Mouse (Mus musculus): ENCODE results near the gene Fxyd2.

Fxyd2 gene

DNA sequence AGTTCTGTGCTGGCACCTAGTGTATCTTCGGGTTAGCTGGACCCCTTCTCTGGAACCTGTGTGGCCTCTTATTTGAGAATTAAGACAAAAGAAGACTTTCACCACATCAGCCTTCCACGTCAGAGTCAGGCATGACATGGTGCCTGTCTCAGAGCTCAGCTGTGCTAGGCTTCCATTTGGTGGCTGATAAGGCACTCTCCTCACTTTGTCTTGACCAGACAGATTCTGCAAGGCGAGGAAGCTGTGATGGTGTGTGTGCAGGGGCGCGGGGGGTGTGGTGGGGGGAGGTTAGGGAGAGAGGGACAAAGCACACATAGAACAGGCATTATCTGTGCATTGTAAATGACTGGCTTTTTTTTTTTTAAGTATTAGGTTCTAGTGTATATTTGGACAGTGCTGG lies 29.9 kb downstream of the Fxyd2 start:
- no peak for DNase-seq (ENCODE audit: low spot score)

DNA sequence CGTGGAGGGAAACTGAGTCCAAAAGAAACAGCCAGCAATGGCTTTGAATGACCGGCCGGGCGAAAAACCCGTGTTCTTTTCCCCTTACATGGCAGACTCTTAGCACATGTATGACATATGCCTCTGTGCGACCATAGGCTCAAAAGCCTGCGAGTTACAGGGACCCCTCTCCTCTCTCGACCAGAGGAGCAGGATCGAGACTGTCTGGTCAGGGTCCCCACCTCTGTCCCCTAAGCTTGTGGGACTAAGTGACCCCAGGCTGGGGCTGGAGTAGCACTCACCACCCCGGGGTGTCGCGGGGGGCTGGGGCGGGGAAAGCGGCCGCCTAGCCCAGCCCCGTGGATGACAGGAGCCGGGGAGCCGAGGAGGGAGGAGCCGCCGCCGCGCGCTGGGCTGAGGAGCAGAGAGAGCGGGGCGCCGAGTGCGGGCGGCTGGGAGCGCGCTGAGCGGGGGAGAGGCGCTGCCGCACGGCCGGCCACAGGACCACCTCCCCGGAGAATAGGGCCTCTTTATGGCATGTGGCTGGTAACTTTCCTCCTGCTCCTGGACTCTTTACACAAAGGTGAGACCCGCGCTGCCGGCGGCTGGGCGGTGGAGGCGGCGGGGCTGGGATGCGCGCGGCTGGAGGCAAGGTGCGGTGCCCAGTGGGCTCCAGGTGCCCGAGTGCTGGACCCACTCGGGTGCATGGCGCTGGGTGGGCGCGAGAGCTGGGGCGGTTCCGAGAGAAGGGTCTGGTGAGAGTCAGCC lies 30.7 kb downstream of the Fxyd2 start:
- DNase-seq (ENCODE audit: low spot score): no peak

DNA sequence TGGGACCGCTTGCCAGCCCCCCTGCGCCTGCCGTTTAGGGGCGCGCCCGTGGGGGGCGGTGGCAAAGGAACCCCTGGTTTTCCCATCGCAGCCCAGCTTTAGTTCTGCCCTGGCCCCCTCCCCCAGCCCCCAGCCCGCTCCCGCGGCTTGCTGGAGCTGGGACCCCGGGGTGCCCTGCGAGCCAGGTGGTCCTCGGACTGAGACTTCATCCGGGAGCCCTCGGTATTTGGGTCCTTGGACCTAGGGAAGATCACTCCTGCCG lies 31.2 kb downstream of the Fxyd2 start:
- no peak for DNase-seq (ENCODE audit: low spot score)

- DNase-seq (ENCODE audit: low spot score): no peak
Observed at GRCm38 (mm10) chr9:45431150-45431549, 31.7 kb downstream of the Fxyd2 start.

- DNase-seq (ENCODE audit: low spot score): no peak
Observed at GRCm38 (mm10) chr9:45432639-45433038, 33.2 kb downstream of the Fxyd2 start.

DNA sequence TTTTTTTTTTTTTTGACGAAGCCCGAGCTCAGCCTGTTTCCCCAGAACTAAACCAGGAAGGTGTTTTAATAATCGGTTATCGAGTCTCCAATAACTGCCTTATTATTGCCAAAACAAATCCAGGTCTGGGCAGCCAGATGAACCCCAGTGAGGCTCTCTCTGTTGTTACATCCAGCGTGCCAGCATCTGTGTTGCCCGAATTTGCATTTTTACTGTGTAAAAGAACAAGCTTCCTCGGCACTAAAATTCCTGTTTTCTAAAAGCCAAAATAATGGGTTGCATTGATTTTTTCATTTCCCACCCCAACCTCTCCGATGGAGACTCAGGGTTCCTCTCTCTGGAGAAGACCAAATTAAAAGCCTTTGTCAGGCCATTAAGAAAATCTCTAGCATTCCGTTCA lies 33.6 kb downstream of the Fxyd2 start:
- DNase-seq (ENCODE audit: low spot score): no peak

GRCm38 (mm10) chr9:45434171-45434570 lies 34.7 kb downstream of the Fxyd2 start:
- no peak for DNase-seq (ENCODE audit: low spot score)

GRCm38 (mm10) chr9:45439025-45439424 lies 39.6 kb downstream of the Fxyd2 start:
- DNase-seq (ENCODE audit: low spot score): no peak

DNA sequence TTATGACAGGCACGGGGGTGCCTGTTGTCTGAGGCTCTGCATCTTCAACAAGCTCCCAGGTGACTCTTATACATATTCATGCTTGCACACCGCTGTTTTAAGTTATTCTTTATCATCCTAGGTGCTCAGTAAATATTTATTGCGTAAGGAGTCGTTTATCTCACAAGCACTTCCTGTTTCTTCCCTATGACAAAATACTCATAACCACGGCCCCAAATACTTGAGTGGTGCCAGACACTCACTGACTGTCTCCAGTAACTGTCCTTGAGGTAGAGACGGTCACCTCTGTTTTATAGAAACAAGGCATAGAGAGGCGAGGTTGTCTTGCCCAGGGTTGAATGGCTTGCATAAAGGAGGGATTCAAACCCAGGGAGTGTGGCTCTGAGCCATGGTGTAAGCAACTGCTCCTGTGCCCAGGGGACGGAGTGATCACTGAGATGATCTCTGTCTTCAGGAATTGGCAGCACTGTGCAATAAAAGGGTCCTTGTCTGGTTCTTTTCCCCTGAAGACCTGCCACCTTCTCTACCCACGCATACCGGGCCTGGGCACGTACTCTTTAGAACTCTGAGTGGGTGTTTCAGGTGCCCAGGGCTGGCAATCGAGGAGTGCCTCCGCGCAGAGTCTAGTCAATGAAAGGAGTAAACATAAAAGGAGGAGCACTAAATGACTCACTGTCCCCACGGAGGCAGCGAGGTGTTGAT lies 40.8 kb downstream of the Fxyd2 start:
- no peak for DNase-seq (ENCODE audit: low spot score)

- no peak for DNase-seq (ENCODE audit: low spot score)
Observed at GRCm38 (mm10) chr9:45444251-45444798, 44.9 kb downstream of the Fxyd2 start.

DNA sequence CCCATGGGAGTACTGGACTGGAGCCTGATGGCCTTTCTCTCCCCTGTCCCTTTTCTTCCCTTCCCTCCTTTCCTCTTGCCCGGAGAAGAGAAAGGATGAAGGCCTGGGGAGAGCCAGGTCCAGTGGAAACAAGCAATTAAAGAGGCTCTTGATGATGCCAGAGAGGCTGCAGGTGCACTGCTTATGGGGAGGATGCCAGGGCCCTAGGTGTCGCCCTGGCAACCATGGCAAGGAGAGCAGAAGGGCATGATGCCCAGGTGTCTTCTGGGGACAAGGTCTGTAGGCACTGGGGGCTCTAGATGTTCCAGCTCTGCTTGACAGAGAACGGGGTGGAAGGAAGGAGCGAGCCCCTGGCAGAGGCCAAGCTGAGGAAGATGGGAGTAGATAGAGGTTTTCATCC lies 50.2 kb downstream of the Fxyd2 start:
- DNase-seq (ENCODE audit: low spot score): no peak

DNA sequence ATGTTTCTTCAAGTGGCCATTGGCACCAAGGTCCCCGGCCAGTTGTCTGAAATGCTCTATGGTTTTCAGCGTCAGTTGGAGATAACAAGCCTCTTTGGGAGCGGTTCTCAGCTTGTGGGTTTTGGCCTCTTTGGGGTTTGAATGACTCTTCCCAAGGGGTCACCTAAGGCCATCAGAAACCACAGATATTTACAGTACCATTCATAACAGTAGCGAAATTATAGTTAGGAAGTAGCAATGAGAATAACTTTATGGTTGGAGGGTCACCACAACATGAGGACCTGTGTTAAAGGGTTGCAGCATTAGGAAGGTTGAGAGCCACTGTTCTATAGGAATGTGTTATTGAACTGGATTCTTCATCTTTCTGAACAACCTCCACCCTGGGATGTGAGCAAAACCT lies 51.9 kb downstream of the Fxyd2 start:
- DNase-seq (ENCODE audit: low spot score): no peak

- no peak for DNase-seq (ENCODE audit: low spot score)
Observed at GRCm38 (mm10) chr9:45454032-45454431, 54.6 kb downstream of the Fxyd2 start.

GRCm38 (mm10) chr9:45454889-45455610 lies 55.6 kb downstream of the Fxyd2 start:
- no peak for DNase-seq (ENCODE audit: low spot score)

DNA sequence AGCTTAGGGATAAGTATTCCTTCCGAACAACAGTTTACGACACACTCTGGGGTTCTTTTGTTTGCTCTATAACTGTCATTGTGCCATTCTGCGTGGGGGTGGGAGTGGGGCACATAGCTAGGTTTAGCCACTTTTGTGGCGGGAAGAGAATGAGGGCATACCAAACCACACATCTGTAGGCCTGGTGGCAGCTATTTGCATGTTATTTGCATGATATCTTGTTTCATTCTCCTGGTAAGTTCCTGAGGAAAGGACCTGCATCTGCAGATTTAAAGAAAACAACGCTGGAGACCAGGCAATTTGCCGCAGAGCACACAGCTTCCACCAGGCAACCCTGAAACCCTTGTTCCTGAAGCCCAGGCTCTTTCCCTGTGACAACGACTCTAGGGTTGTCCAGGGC lies 57.7 kb downstream of the Fxyd2 start:
- no peak for DNase-seq (ENCODE audit: low spot score)

DNA sequence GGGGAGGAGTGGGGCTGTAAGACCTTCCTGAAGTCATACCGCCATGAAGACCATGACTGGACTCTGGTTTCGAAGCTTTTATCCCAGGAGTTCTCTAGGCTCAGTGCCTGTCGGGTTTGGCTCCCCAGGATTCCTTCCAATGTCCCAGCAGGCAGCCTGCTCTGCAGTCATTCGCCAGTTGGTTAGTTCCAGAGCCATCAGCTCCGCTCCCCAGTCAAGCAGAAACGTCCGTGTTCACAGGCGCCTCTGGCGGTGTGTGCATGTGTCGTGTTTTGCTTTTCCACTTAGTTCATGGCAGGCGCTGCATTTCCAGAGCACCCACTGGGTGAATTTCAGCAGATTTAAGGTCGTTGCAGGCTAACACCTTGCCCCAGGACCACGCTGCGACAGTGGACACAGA lies 58.9 kb downstream of the Fxyd2 start:
- no peak for DNase-seq (ENCODE audit: low spot score)

Data from ovary, adult 18-20 months (tissue).